Mouse (Mus musculus) heart, adult 2 months (tissue): ENCODE measurements around the gene Fgd2.

ENCODE experiments used
- CTCF ChIP-seq: fragments of 200-600 bp; IDR thresholded peaks from 2 replicates; pipeline ENCODE4 v1.8.1; 2022; ENCODE audit warnings: antibody characterized with exemption, mild to moderate bottlenecking, moderate library complexity
- POLR2A ChIP-seq: fragments of 200-500 bp; IDR thresholded peaks from 2 replicates; pipeline ENCODE4 v1.6.1; 2011; ENCODE audit warnings: mild to moderate bottlenecking, low read depth, low read length, control low read depth; ENCODE audit not compliant: insufficient read depth

GRCm38 (mm10) chr17:29323625-29324024 is 37.1 kb upstream of the Fgd2 start:
- TF ChIP-seq CTCF (no peak), POLR2A (no peak)
